Mouse (Mus musculus): ENCODE data around the gene Shisal2a.

Shisal2a gene

GRCm38 (mm10) chr4:108383183-108383714 lies at the start of gene Shisal2a:
Gene Shisal2a, minus strand, starts transcription at chr4:108383349.
- DNase-seq = no peak

GRCm38 (mm10) chr4:108431561-108431936 lies 48.4 kb upstream of the Shisal2a start:
- no peak for DNase-seq

DNA sequence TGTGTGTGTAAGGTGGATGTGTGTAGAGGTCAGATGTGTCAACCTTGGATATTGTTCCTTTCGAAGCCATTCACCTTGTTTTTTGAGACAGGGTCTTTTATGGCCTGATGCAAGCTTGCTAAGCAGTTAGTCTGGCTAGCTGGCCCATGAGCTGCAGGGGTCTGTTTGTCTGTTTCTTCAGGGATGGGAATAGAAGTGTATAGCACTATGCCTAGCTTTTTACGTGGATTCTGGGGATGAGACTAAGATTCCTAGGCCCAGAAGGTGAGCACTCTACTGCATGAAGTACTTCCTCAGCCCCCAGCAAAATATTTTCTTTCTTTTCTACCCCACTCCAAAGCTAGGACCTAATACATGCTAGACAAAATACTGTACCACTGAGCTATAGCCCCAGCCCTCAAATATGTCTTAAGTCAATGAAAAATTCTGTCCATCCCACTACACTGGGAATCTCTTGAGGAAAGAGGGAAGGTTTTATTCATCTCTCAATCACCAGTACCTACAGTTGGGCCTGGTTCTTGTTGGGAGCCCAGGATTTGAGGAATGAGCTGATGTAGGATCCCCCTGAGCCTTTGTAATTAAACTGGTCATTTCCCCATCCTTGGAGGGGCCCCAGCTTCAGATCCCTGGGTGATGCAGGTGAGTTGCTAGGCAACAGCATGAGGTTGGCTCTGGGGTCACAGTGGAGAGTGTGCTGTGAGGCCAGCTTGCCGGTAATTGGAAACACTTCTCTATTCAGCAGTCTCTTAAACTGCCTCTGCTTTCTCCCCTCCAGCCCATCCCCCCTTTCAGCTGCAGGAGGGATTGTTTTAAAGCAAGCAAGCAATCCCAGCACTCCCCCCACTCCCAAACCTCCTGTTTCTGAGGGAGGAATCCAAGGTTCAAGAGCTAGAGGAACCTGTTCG lies 47.8 kb upstream of the Shisal2a start:
- DNase-seq = no peak

- no peak for DNase-seq
Measured at GRCm38 (mm10) chr4:108428341-108428721, 45.2 kb upstream of the Shisal2a start.

DNA sequence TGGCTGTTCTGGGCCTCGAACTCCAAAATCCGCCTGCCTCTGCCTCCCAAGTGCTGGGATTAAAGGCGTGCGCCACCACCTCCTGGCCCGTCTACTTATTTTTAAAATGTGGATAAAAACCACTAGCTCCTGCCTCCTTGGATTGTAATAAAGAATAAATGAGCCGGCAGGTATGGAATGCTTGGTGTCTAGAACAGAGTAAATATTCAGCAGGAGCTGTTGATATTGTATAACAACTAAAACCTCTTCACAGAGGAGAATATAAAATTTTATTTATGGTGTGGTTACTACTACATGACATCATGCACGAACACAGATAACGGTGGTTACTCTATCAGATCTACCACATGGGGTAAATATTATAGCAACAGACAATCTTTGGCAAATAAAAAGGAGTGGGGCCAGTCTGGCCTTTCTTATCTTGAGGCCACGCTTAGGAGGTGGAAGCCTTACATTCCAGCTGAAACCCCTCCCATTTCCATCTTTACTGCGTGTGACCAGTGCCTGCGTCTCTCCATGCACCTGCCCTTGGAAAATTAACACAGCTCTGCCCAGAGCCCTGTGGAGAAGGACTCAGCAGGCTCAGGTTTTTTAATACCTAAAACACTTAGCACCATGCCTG lies 44.7 kb upstream of the Shisal2a start:
- DNase-seq = no peak

GRCm38 (mm10) chr4:108424587-108424986 lies 41.4 kb upstream of the Shisal2a start:
- DNase-seq = no peak

DNA sequence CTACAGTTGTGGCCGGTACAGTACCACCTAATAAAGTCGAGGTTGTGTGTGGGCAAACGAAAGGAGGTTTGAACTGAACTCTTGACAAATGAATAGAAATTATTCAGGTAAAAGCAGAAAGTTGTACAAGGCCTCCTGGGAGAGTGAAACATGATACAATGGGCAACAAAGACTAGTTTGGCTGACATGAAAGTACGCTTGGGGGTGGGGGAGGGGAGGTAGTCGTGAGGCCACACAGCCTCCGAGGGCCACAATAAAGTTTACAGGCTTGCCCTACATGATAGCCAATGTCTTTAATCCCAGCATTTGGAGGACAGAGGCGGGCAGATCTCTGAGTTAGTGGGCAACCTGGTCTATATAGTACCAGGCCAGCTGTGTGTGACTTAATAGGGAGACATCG lies 24.5 kb upstream of the Shisal2a start:
- no peak for DNase-seq

DNA sequence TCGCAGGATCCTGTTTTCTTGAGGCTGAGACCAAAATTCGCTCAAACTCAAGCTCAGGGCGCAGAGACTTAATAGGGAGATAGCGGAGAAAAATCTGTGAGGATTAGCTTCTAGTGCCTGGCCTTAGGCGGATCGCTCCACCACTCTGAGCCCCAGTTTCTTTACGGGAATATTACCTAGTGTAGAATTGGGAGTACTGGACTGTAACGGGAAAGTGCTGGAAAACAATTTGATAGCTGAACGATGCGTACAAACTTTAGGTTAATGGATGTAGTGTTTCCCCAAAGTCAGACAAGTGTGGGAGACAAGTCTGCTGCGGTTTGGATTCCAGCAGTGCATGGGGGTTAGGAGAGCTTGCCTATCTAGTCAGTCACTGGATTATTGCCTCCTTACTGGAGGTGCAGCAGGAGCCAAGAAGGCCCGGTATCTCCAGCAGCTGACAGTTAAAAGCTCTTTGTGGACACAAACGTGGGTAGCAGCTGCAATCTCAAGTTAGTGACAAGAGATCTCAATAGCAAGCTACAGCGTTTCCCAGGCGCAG lies 23.8 kb upstream of the Shisal2a start, which contains the start of gene Gpx7:
TSS of gene Gpx7 (minus strand) at position 101 of the 541 bp plus-strand sequence.
- no peak for DNase-seq

DNA sequence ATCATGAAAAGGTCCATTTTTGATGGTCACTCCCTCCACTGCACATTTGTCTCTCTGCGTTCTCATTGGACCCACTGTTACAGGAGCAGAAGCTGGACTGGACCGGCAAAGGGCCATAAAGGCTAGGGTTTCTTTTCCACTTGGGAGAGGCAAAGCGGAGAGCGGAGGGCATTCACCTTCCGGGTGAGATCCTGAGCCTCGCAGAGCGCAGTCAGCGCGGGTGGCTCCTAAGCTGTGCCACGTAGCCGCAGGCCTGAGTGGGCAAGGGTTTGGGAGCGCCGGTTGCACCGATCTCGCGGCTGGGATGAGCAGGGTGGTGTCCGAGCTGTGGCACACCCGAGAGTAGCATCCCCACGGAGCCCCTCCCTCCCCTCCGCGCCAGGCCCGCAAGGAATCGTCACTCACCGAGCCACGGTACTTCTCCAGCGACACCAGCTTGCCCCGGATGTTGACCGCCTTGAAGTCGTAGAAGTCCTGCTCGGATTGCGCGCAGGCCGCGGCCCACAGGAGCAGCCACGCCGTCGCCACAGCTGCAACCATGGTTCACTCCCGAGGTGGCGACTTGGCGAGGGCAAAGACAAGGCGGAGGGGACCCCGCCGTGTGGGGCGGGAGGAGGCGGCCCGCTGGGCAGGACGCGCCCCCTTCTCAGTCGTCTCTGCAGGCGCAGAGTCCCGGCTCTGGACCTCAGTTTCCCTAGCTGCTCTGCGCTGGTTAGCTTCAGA lies 23.1 kb upstream of the Shisal2a start:
- DNase-seq = peak; percentile 75

DNA sequence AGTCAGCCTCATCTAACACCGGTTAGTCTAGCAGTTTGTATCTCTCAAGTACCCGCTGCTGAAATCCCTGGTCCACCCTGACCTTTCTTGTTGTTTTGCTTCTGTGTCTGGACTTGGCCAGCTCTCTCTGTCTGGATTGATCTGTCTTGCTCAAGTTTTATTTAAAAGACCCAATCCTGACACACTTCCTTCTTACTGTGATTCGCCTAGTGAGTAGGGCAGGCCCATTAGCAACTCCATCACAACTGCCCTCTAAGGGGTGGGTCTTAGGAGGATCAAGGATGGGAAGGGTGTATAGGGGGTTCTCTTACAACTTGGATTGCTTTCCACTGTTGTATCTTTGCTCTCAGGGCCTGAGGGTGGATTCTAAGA lies 22.6 kb upstream of the Shisal2a start:
- DNase-seq = no peak

GRCm38 (mm10) chr4:108403861-108404635 lies 20.9 kb upstream of the Shisal2a start:
- DNase-seq = no peak

DNA sequence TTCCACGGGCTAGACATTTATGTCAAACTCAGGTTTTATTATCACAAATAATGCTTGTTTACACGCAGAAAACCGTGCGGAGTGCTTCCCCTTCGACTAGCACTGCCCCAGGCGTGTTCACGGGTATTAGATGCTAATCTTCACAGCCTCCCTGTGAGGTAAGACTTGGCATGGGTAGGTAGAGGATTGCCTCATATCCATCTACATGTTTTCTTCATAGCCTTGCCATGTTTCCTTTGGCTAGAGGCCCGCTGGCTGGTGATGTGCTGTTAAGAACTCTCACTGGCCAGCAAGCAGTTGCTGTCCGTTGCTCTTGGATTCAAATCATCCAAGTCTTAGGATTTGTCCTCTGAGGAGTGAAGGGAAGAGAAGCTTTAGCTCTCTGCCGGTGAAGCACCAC lies 17.2 kb upstream of the Shisal2a start:
- DNase-seq = no peak

GRCm38 (mm10) chr4:108394236-108394635 lies 11.1 kb upstream of the Shisal2a start:
- no peak for DNase-seq

- DNase-seq = no peak
Measured at GRCm38 (mm10) chr4:108392558-108392957, 9.4 kb upstream of the Shisal2a start.

- no peak for DNase-seq
Measured at GRCm38 (mm10) chr4:108391124-108391523, 8.0 kb upstream of the Shisal2a start.

GRCm38 (mm10) chr4:108388741-108389140 lies 5.6 kb upstream of the Shisal2a start:
- DNase-seq = no peak

- peak; percentile 58 for DNase-seq
Measured at GRCm38 (mm10) chr4:108387681-108388253, 4.6 kb upstream of the Shisal2a start.

GRCm38 (mm10) chr4:108387106-108387505 lies 4.0 kb upstream of the Shisal2a start:
- DNase-seq = no peak

GRCm38 (mm10) chr4:108386087-108386486 lies 2.9 kb upstream of the Shisal2a start:
- DNase-seq = no peak

GRCm38 (mm10) chr4:108380146-108380545 lies 3.0 kb downstream of the Shisal2a start:
- DNase-seq = no peak

GRCm38 (mm10) chr4:108379476-108379875 lies 3.7 kb downstream of the Shisal2a start:
- DNase-seq = no peak

DNA sequence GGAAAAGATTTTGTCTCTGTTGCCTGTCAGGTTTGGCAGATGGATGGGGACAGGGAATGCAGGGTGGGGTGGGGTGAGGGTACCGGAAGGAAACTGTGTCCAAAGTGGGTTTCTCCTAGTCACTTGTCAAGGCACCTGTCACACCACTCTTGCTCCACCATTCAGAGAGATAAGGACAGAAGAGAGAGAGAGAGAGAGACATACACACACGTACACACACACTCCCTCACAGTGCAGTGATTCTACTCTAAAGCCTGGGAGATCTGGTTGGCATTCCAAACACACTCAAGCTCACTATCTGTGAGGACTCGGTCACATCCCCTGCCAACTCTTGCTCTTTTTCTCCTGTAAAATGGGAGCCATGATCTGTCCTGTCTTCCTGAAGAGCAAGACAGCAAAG lies 11.0 kb downstream of the Shisal2a start:
- DNase-seq = no peak

All from cerebellum, adult 11-12 months (tissue).